Mouse (Mus musculus) kidney, embryonic 14.5 days (tissue): ENCODE results near the gene Pdilt. TPM values are rescaled to one million over a fixed set of nuclear protein-coding genes. Genes with fewer than 3 reads are reported as not detected.

Experiments used
- ATAC-seq: fragments of 200-750 bp; cut with Nextera tagmentation; 2 replicates; pipeline ENCODE4 v1.8.0; 2017; ENCODE audit warnings: moderate number of reproducible peaks, mild to moderate bottlenecking, moderate TSS enrichment, moderate library complexity; ENCODE audit not compliant: low FRiP score, low TSS enrichment
- H3K27ac ChIP-seq: fragments of 300-500 bp; sonication (generic); 2 replicates; pipeline ENCODE4 v1.5.1; 2014; ENCODE audit warnings: low read depth, mild to moderate bottlenecking, low read length, moderate library complexity, mixed read lengths
- H3K27me3 ChIP-seq: fragments of 300-500 bp; sonication (generic); 2 replicates; pipeline ENCODE4 v1.6.1; 2014; ENCODE audit warnings: mild to moderate bottlenecking, low read length; ENCODE audit not compliant: control insufficient read depth, insufficient read depth
- H3K36me3 ChIP-seq: fragments of 300-500 bp; sonication (generic); 2 replicates; pipeline ENCODE4 v1.6.1; 2014; ENCODE audit warnings: low read length, mixed read lengths; ENCODE audit not compliant: control insufficient read depth, insufficient read depth
- H3K4me1 ChIP-seq: fragments of 300-500 bp; sonication (generic); 2 replicates; pipeline ENCODE4 v1.6.1; 2014; ENCODE audit warnings: low read length, mixed read lengths; ENCODE audit not compliant: control insufficient read depth, insufficient read depth
- H3K4me2 ChIP-seq: fragments of 300-500 bp; sonication (generic); replicated peaks from 2 replicates; pipeline ENCODE4 v1.6.1; 2014; ENCODE audit warnings: low read depth, mild to moderate bottlenecking, low read length
- H3K4me3 ChIP-seq: fragments of 300-500 bp; sonication (generic); 2 replicates; pipeline ENCODE4 v1.5.1; 2014; ENCODE audit warnings: mild to moderate bottlenecking, low read length
- H3K9ac ChIP-seq: fragments of 300-500 bp; sonication (generic); 2 replicates; pipeline ENCODE4 v1.6.1; 2014; ENCODE audit warnings: low read depth, mild to moderate bottlenecking, low read length, moderate library complexity
- H3K9me3 ChIP-seq: fragments of 300-500 bp; sonication (generic); 2 replicates; pipeline ENCODE4 v1.6.1; 2016; ENCODE audit warnings: low read length; ENCODE audit not compliant: control insufficient read depth
- WGBS: fragments of 180-500 bp; shearing (Covaris S2); extraction: QIAGEN DNeasy Blood & Tissue Kit; methylation state at CpG from one replicate; pipeline ENCODE4 v1.1.7; 2014; 5-methylcytosine and 5-hydroxymethylcytosine counted together
- polyA plus RNA-seq: library from polyadenylated mRNA; unstranded; fragments of >200 nt; fragmentation: Nextera tagmentation; extraction: Ambion mirVana; gene quantifications from 2 replicates; pipeline ENCODE4 v1.2.1, GENCODE M21; 2014

Pdilt gene
- polyA plus RNA-seq, 1 experiment from 2014 or later, result not detected

GRCm38 (mm10) chr7:119476500-119477389 lies 46.5 kb downstream of the Pdilt start:
- 60% methylated on average over 33 of the region's 33 CpGs for WGBS
- peak; percentile 93 for ATAC-seq
- H3K4me3 ChIP-seq, result no peak overlapping the region
- H3K27ac ChIP-seq, result no peak overlapping the region
- no peaks in the 10 kb centered on the region for H3K4me1 ChIP-seq
- H3K4me2 ChIP-seq, result no peak overlapping the region
- H3K36me3 ChIP-seq, result no peaks in the 10 kb centered on the region
- H3K9ac ChIP-seq, result no peak overlapping the region
- H3K9me3 ChIP-seq, result no peaks in the 10 kb centered on the region
- H3K27me3 ChIP-seq, result no peaks in the 10 kb centered on the region

- H3K36me3 ChIP-seq, result no peaks in the 10 kb centered on the region
- no peaks in the 10 kb centered on the region for H3K27me3 ChIP-seq
- no peak within 1 kb of the TSS for H3K27ac ChIP-seq
- no peaks in the 10 kb centered on the region for H3K4me1 ChIP-seq
- H3K9ac ChIP-seq, result no peak within 1 kb of the TSS
- no peaks in the 10 kb centered on the region for H3K9me3 ChIP-seq
- 94% methylated on average over 6 of the region's 6 CpGs for WGBS
- no peak for ATAC-seq
- no peak within 1 kb of the TSS for H3K4me3 ChIP-seq
- no peak within 1 kb of the TSS for H3K4me2 ChIP-seq
These were observed 64.1 kb downstream of the Pdilt start, which contains the start of gene Gp2 for GRCm38 (mm10) chr7:119459185-119459584. Gene Gp2, minus strand, starts transcription at chr7:119459285.

GRCm38 (mm10) chr7:119454192-119454591 lies 69.1 kb downstream of the Pdilt start:
- no peaks in the 10 kb centered on the region for H3K36me3 ChIP-seq
- no peak overlapping the region for H3K27ac ChIP-seq
- H3K9ac ChIP-seq, result no peak overlapping the region
- H3K27me3 ChIP-seq, result no peaks in the 10 kb centered on the region
- WGBS, result 80% methylated on average over 7 of the region's 7 CpGs
- H3K4me2 ChIP-seq, result no peak overlapping the region
- H3K4me1 ChIP-seq, result no peaks in the 10 kb centered on the region
- no peak for ATAC-seq
- H3K4me3 ChIP-seq, result no peak overlapping the region
- H3K9me3 ChIP-seq, result no peaks in the 10 kb centered on the region

DNA sequence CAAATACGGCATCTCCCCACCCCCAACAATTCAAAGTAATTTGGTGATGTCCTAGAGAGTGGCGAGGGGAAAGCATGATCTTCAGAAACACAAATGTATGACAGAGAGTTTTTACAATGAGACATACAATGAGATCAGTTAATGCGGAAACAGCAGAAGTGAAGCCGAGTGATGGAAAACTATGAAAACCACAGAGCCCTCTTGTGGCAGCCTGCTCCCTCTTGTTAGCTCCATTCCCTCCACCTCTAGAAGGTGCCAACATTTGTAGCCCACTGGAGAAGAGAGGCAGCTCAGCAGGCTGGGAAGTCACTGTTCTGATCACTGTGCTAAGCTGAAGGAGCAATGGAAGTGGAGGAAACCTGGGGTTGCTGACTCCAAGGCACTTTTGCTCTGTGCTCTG lies 79.4 kb downstream of the Pdilt start:
- H3K9ac ChIP-seq, result no peak overlapping the region
- H3K4me3 ChIP-seq, result no peak overlapping the region
- no peaks in the 10 kb centered on the region for H3K27me3 ChIP-seq
- ATAC-seq, result no peak
- H3K9me3 ChIP-seq, result no peaks in the 10 kb centered on the region
- H3K27ac ChIP-seq, result no peak overlapping the region
- H3K4me1 ChIP-seq, result no peaks in the 10 kb centered on the region
- no peak overlapping the region for H3K4me2 ChIP-seq
- no peaks in the 10 kb centered on the region for H3K36me3 ChIP-seq
- 69% methylated on average over 4 of the region's 4 CpGs for WGBS

DNA sequence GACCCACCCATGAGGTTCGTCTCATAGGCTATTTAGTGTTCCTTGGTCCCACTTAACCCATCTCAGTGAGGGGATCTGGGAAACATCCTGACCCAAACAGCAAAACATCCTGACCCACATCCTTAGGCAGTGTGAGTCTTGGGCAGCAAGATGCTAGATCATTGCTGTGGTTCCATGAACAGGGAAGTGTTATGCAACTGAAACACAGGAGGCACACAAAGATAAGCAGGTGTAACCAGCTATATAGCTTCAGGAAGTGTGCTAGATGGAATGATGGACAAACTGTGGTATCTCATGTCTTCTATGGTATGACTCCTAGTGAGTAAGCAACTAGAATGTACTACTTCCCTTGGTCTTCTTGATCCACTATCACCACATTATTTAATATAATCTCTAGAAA lies 81.4 kb downstream of the Pdilt start:
- Histone ChIP-seq H3K4me3 (no peak overlapping the region), H3K4me2 (no peak overlapping the region), H3K9me3 (no peaks in the 10 kb centered on the region), H3K36me3 (no peaks in the 10 kb centered on the region), H3K9ac (no peak overlapping the region), H3K27ac (no peak overlapping the region), H3K27me3 (no peaks in the 10 kb centered on the region), H3K4me1 (no peaks in the 10 kb centered on the region)
- no peak for ATAC-seq
- 76% methylated on average over 1 of the region's 1 CpGs for WGBS

Other genes with a start within 250 kb of the Pdilt start
- gene Gp2, start 64.2 kb downstream of the Pdilt start, polyA plus RNA-seq, result not detected in 2 replicates
- 1.2 and 1.7 TPM in 2 replicates for gene Umod, start 44.2 kb downstream of the Pdilt start, polyA plus RNA-seq
- 0.11 and 0.19 TPM in 2 replicates for gene Acsm5, start 4.0 kb downstream of the Pdilt start, polyA plus RNA-seq
- gene Acsm2, start 30.9 kb upstream of the Pdilt start, polyA plus RNA-seq, result 4.6 and 10.4 TPM in 2 replicates
- 0.14 and 0.35 TPM in 2 replicates for gene Acsm1, start 83.5 kb upstream of the Pdilt start, polyA plus RNA-seq
- not detected in 2 replicates for gene Acsm4, start 166.5 kb upstream of the Pdilt start, polyA plus RNA-seq
- gene Thumpd1, start 197.3 kb upstream of the Pdilt start, polyA plus RNA-seq, result 55.0 and 89.8 TPM in 2 replicates
- gene Acsm3, start 237.4 kb upstream of the Pdilt start, polyA plus RNA-seq, result 0.16 and 0.74 TPM in 2 replicates